Mouse (Mus musculus): ENCODE results near the gene Lrrc7. TPM values are rescaled to one million over a fixed set of nuclear protein-coding genes. Genes with fewer than 3 reads are reported as not detected.

Lrrc7 gene
- polyA plus RNA-seq, 1 experiment from 2014 or later, result 0.97 TPM

- Histone ChIP-seq H3K36me3 (ENCODE audit: control insufficient read depth, insufficient read depth, low read length) (no peaks in the 10 kb centered on the region), H3K9ac (ENCODE audit: low read length) (no peak overlapping the region), H3K4me3 (ENCODE audit: low read depth, low read length) (no peak overlapping the region), H3K4me2 (no peak overlapping the region), H3K27ac (ENCODE audit: low read depth, low read length) (no peak overlapping the region), H3K4me1 (ENCODE audit: control insufficient read depth, insufficient read depth, low read length) (no peaks in the 10 kb centered on the region), H3K27me3 (ENCODE audit: control insufficient read depth, insufficient read depth, low read length) (no peaks in the 10 kb centered on the region), H3K9me3 (ENCODE audit: control insufficient read depth, low read length) (no peaks in the 10 kb centered on the region)
- DNase-seq (ENCODE audit: low spot score, missing footprints), result no peak
- no peak for ATAC-seq (ENCODE audit: low FRiP score)
These were observed 231.9 kb downstream of the Lrrc7 start for GRCm38 (mm10) chr3:158330085-158330484.

- Histone ChIP-seq H3K9me3 (ENCODE audit: control insufficient read depth, low read length) (no peaks in the 10 kb centered on the region), H3K36me3 (ENCODE audit: control insufficient read depth, insufficient read depth, low read length) (no peaks in the 10 kb centered on the region), H3K4me2 (no peak overlapping the region), H3K4me3 (ENCODE audit: low read depth, low read length) (no peak overlapping the region), H3K27ac (ENCODE audit: low read depth, low read length) (no peak overlapping the region), H3K9ac (ENCODE audit: low read length) (no peak overlapping the region), H3K4me1 (ENCODE audit: control insufficient read depth, insufficient read depth, low read length) (no peaks in the 10 kb centered on the region), H3K27me3 (ENCODE audit: control insufficient read depth, insufficient read depth, low read length) (no peaks in the 10 kb centered on the region)
- no peak for DNase-seq (ENCODE audit: low spot score, missing footprints)
- no peak for ATAC-seq (ENCODE audit: low FRiP score)
- WGBS, result 81% methylated on average over 2 of the region's 2 CpGs
These were observed 251.6 kb downstream of the Lrrc7 start for GRCm38 (mm10) chr3:158310391-158310790.

- Histone ChIP-seq H3K36me3 (ENCODE audit: control insufficient read depth, insufficient read depth, low read length) (no peaks in the 10 kb centered on the region), H3K9me3 (ENCODE audit: control insufficient read depth, low read length) (no peaks in the 10 kb centered on the region), H3K4me2 (no peak overlapping the region), H3K9ac (ENCODE audit: low read length) (no peak overlapping the region), H3K4me1 (ENCODE audit: control insufficient read depth, insufficient read depth, low read length) (no peaks in the 10 kb centered on the region), H3K27ac (ENCODE audit: low read depth, low read length) (no peak overlapping the region), H3K27me3 (ENCODE audit: control insufficient read depth, insufficient read depth, low read length) (no peaks in the 10 kb centered on the region), H3K4me3 (ENCODE audit: low read depth, low read length) (no peak overlapping the region)
- DNase-seq (ENCODE audit: low spot score, missing footprints) (no peak), ATAC-seq (ENCODE audit: low FRiP score) (no peak)
These were observed 254.6 kb downstream of the Lrrc7 start for GRCm38 (mm10) chr3:158307415-158307814.

GRCm38 (mm10) chr3:158298732-158299131 is 263.3 kb downstream of the Lrrc7 start:
- 93% methylated on average over 3 of the region's 3 CpGs for WGBS
- Histone ChIP-seq H3K36me3 (ENCODE audit: control insufficient read depth, insufficient read depth, low read length) (no peaks in the 10 kb centered on the region), H3K27ac (ENCODE audit: low read depth, low read length) (no peak overlapping the region), H3K4me3 (ENCODE audit: low read depth, low read length) (no peak overlapping the region), H3K4me1 (ENCODE audit: control insufficient read depth, insufficient read depth, low read length) (no peaks in the 10 kb centered on the region), H3K9ac (ENCODE audit: low read length) (no peak overlapping the region), H3K9me3 (ENCODE audit: control insufficient read depth, low read length) (no peaks in the 10 kb centered on the region), H3K4me2 (no peak overlapping the region), H3K27me3 (ENCODE audit: control insufficient read depth, insufficient read depth, low read length) (no peaks in the 10 kb centered on the region)
- DNase-seq (ENCODE audit: low spot score, missing footprints), result no peak
- ATAC-seq (ENCODE audit: low FRiP score), result no peak

GRCm38 (mm10) chr3:158295041-158295440 is 267.0 kb downstream of the Lrrc7 start:
- ATAC-seq (ENCODE audit: low FRiP score), result no peak
- no peak overlapping the region for H3K9ac ChIP-seq (ENCODE audit: low read length)
- 92% methylated on average over 5 of the region's 5 CpGs for WGBS
- DNase-seq (ENCODE audit: low spot score, missing footprints), result no peak
- H3K4me3 ChIP-seq (ENCODE audit: low read depth, low read length), result no peak overlapping the region
- H3K36me3 ChIP-seq (ENCODE audit: control insufficient read depth, insufficient read depth, low read length), result no peaks in the 10 kb centered on the region
- H3K27me3 ChIP-seq (ENCODE audit: control insufficient read depth, insufficient read depth, low read length), result no peaks in the 10 kb centered on the region
- no peaks in the 10 kb centered on the region for H3K9me3 ChIP-seq (ENCODE audit: control insufficient read depth, low read length)
- no peaks in the 10 kb centered on the region for H3K4me1 ChIP-seq (ENCODE audit: control insufficient read depth, insufficient read depth, low read length)
- no peak overlapping the region for H3K27ac ChIP-seq (ENCODE audit: low read depth, low read length)
- no peak overlapping the region for H3K4me2 ChIP-seq

- Histone ChIP-seq H3K9me3 (ENCODE audit: control insufficient read depth, low read length) (no peaks in the 10 kb centered on the region), H3K9ac (ENCODE audit: low read length) (no peak overlapping the region), H3K4me1 (ENCODE audit: control insufficient read depth, insufficient read depth, low read length) (no peaks in the 10 kb centered on the region), H3K27me3 (ENCODE audit: control insufficient read depth, insufficient read depth, low read length) (no peaks in the 10 kb centered on the region), H3K4me3 (ENCODE audit: low read depth, low read length) (no peak overlapping the region), H3K27ac (ENCODE audit: low read depth, low read length) (no peak overlapping the region), H3K4me2 (no peak overlapping the region), H3K36me3 (ENCODE audit: control insufficient read depth, insufficient read depth, low read length) (no peaks in the 10 kb centered on the region)
- ATAC-seq (ENCODE audit: low FRiP score) (no peak), DNase-seq (ENCODE audit: low spot score, missing footprints) (no peak)
- 81% methylated on average over 1 of the region's 1 CpGs for WGBS
These were observed 277.6 kb downstream of the Lrrc7 start for GRCm38 (mm10) chr3:158284431-158284830.

- Histone ChIP-seq H3K4me2 (no peak overlapping the region), H3K36me3 (ENCODE audit: control insufficient read depth, insufficient read depth, low read length) (no peaks in the 10 kb centered on the region)
- 81% methylated on average over 2 of the region's 2 CpGs for WGBS
These were observed 283.4 kb downstream of the Lrrc7 start for GRCm38 (mm10) chr3:158278631-158279030.

GRCm38 (mm10) chr3:158272700-158273099 is 289.3 kb downstream of the Lrrc7 start:
- ATAC-seq (ENCODE audit: low FRiP score), result no peak
- no peak for DNase-seq (ENCODE audit: low spot score, missing footprints)
- H3K4me2 ChIP-seq, result no peak overlapping the region
- no peak overlapping the region for H3K27ac ChIP-seq (ENCODE audit: low read depth, low read length)
- H3K9ac ChIP-seq (ENCODE audit: low read length), result no peak overlapping the region
- no peaks in the 10 kb centered on the region for H3K36me3 ChIP-seq (ENCODE audit: control insufficient read depth, insufficient read depth, low read length)
- no peak overlapping the region for H3K4me3 ChIP-seq (ENCODE audit: low read depth, low read length)
- no peaks in the 10 kb centered on the region for H3K27me3 ChIP-seq (ENCODE audit: control insufficient read depth, insufficient read depth, low read length)
- H3K4me1 ChIP-seq (ENCODE audit: control insufficient read depth, insufficient read depth, low read length), result no peaks in the 10 kb centered on the region
- WGBS, result 79% methylated on average over 1 of the region's 1 CpGs
- H3K9me3 ChIP-seq (ENCODE audit: control insufficient read depth, low read length), result no peaks in the 10 kb centered on the region

More at GRCm38 (mm10) chr3:158278631-158279030, 283.4 kb downstream of the Lrrc7 start:
- H3K27me3 ChIP-seq (ENCODE audit: control insufficient read depth, insufficient read depth, low read length), result no peaks in the 10 kb centered on the region
- H3K4me3 ChIP-seq (ENCODE audit: low read depth, low read length), result no peak overlapping the region
- H3K9me3 ChIP-seq (ENCODE audit: control insufficient read depth, low read length), result no peaks in the 10 kb centered on the region
- no peaks in the 10 kb centered on the region for H3K4me1 ChIP-seq (ENCODE audit: control insufficient read depth, insufficient read depth, low read length)
- no peak overlapping the region for H3K27ac ChIP-seq (ENCODE audit: low read depth, low read length)
- no peak for ATAC-seq (ENCODE audit: low FRiP score)
- no peak for DNase-seq (ENCODE audit: low spot score, missing footprints)
- H3K9ac ChIP-seq (ENCODE audit: low read length), result no peak overlapping the region

- ATAC-seq (ENCODE audit: low FRiP score) (no peak), DNase-seq (ENCODE audit: low spot score, missing footprints) (no peak)
- no peak overlapping the region for H3K4me3 ChIP-seq (ENCODE audit: low read depth, low read length)
- H3K9ac ChIP-seq (ENCODE audit: low read length), result no peak overlapping the region
- H3K4me1 ChIP-seq (ENCODE audit: control insufficient read depth, insufficient read depth, low read length), result no peaks in the 10 kb centered on the region
- 80% methylated on average over 1 of the region's 1 CpGs for WGBS
- no peak overlapping the region for H3K27ac ChIP-seq (ENCODE audit: low read depth, low read length)
- no peaks in the 10 kb centered on the region for H3K27me3 ChIP-seq (ENCODE audit: control insufficient read depth, insufficient read depth, low read length)
- no peaks in the 10 kb centered on the region for H3K36me3 ChIP-seq (ENCODE audit: control insufficient read depth, insufficient read depth, low read length)
- H3K4me2 ChIP-seq, result no peak overlapping the region
- no peaks in the 10 kb centered on the region for H3K9me3 ChIP-seq (ENCODE audit: control insufficient read depth, low read length)
These were observed 291.1 kb downstream of the Lrrc7 start for GRCm38 (mm10) chr3:158270887-158271286.

- ATAC-seq (ENCODE audit: low FRiP score) (no peak), DNase-seq (ENCODE audit: low spot score, missing footprints) (no peak)
- no peak overlapping the region for H3K27ac ChIP-seq (ENCODE audit: low read depth, low read length)
- no peaks in the 10 kb centered on the region for H3K4me1 ChIP-seq (ENCODE audit: control insufficient read depth, insufficient read depth, low read length)
- no peak overlapping the region for H3K9ac ChIP-seq (ENCODE audit: low read length)
- H3K4me2 ChIP-seq, result no peak overlapping the region
- no peaks in the 10 kb centered on the region for H3K27me3 ChIP-seq (ENCODE audit: control insufficient read depth, insufficient read depth, low read length)
- no peaks in the 10 kb centered on the region for H3K36me3 ChIP-seq (ENCODE audit: control insufficient read depth, insufficient read depth, low read length)
- no peak overlapping the region for H3K4me3 ChIP-seq (ENCODE audit: low read depth, low read length)
- H3K9me3 ChIP-seq (ENCODE audit: control insufficient read depth, low read length), result no peaks in the 10 kb centered on the region
These were observed 309.4 kb downstream of the Lrrc7 start for GRCm38 (mm10) chr3:158252576-158252975.

Measured in midbrain, embryonic 11.5 days (tissue).